Mouse (Mus musculus) monocyte, adult 2 months (primary cell): Measurements from ENCODE around the gene Tsga10.
"Not testable (repeated sequence)": the region's sequence is repeated elsewhere in the genome, so short reads cannot be mapped to it uniquely, and the experiment has no call there.

Source experiments
- DNase-seq, 2 experiments: peaks; one replicate each; pipeline ENCODE4 v3.0.0; 2022; ENCODE audit warnings: low spot score in 2 of 2, low read depth in 1 of 2

Tsga10 gene

DNA sequence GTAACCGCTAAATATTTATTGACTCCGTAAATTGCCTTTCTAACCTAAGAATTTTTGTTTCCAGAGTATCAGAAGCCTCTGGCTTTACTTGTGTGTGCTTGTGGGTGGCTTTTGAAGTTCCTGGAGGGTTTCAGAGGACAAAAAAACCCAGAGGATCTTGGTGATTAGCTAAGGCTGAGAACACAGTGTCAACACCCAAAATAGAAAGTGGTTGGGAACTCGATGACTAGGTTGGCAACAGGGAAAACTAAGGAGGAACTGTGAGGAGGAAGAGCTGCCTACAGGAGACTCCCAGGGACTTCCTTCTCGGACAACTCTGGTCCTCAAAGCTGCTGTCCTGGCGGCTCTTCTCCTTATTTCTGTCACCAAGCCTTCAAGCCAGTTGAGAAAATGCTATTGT lies 145.1 kb downstream of the Tsga10 start:
- no peak for DNase-seq

GRCm38 (mm10) chr1:37719761-37720640 lies 146.2 kb downstream of the Tsga10 start, which contains the start of gene 2010300C02Rik:
TSS of gene 2010300C02Rik (minus strand) at chr1:37720085.
- DNase-seq: peak in 1 of 2 experiments; percentile 16

DNA sequence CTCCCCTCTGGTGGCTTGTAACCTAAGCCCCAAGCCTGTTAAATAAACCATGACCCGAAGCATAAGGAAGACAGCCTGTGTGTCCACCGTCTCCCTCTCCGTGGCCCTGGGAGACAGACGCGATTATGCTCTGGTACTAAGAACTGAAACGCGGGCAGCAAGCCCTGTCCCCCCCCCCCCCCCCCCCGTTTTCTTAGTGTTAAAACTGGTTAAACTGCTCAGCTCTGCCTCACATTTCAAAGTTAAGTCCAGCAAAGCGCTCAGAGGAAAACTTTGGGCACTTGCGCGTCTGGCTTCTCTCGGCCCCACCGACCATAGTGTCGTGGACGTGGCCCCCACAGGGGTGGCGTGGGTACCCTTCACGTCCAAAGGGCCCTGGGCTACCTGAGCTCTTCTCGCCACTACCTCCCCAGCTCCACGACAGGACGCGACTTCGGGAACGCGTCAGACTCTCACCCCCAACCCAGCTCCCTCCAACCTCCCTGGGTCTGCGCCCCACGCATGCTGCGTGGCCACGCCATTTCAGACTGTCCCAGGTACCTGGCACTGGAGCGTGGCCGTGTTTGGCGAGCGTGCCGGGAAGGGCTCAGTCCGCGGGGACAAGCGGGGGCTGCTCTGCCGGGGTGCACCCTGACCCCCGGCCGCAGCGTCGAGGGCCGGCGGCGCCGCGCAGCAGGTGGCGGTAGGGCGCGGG lies 147.1 kb downstream of the Tsga10 start:
- no peak for DNase-seq

DNA sequence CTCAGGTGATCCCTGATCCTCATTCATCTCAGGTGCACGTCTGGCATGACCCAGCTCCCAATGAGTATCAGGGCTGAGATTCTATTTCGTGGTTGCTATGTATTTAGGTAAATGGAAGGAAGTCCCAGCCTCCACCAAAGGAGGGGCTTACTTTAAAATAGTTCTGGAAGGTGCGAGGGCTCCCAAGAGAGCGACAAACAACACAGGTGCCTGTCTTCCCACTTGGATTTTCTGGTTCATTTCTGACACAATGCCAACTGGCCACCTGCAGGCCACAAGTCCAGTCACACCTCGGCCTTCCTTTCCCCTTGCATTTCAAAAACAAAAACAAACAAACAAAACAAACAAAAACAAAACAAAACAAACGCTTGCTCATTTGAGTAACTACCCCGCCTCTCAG lies 147.7 kb downstream of the Tsga10 start:
- DNase-seq: no peak

GRCm38 (mm10) chr1:37717415-37718195 lies 148.6 kb downstream of the Tsga10 start:
- DNase-seq: no peak

- not testable (repeated sequence) for DNase-seq
Observed at GRCm38 (mm10) chr1:37712357-37712737, 153.9 kb downstream of the Tsga10 start.

DNA sequence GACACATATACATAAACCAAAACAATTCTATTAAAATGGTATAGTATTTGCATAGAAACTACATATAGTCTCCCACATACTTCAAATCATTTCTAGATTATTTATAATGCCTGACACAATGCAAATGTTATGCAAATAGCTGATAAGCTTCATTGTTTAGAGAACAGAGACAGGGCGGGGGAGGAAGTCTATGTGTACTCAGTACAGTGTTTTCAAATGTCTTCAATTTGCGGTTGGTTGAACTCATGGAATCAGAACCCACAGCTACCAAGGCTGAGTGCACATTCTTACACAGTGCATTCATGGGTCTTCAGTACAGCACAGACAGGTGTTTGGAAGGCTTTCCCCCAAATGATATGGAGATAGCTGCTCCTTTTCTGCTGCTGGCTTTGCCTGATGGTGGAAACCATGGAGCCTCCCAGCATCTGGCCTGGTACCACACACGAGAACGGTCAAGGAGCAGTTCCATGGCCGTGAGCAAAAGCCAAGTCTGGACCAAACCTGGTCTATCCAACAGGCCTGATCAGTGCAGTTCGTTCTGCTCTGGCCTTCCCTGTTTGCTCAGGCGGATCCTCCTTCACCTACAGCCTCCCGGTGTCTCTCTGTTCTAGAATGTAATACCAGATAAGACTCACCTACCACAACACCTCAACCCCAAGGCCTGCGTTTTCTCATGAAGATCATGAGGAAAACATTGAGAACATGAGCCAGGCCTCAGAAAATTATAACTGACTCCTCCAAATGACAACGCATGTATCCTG lies 154.5 kb downstream of the Tsga10 start:
- no peak for DNase-seq

DNA sequence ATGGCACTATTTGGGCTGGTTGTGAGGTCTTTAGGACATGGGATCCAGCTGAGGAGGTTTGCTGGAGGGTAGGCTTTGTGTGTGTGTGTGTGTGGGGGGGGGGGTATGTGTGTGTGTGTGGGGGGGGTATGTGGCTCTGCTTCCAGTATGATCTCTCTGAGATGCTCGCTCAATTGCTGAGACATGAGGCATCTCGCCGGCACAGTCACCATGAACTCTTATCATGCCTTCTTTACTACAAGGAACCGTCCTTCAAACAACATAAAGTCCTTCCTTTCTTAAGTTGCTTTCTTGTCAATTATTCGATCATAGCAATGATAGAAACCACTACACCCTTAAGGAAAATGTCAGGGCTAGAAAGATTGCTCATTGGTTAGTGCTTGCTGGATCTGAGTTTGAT lies 155.1 kb downstream of the Tsga10 start:
- no peak for DNase-seq

DNA sequence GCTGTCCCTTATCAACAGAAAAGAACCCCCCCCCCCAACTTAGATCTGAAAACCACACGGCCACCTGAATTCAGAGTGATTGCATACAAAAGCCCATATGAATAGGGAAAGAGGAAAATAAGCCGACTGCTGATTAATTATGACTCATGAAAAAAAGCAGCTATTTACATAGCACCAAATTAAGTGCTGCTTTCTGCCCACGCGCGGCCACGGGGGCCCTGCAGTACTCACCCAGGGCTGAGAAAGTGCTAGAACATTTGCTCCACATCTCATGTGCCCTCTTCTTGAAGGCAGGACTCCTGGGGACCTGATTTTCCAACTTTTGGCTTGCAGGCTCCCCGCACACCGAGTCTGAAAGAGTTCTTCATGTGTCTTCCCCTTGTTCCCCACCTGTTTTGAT lies 156.5 kb downstream of the Tsga10 start:
- DNase-seq: no peak

GRCm38 (mm10) chr1:37708270-37708955 lies 157.8 kb downstream of the Tsga10 start:
- DNase-seq: no peak
